Mouse (Mus musculus) limb, embryonic 15.5 days (tissue): ENCODE measurements at regions not wholly inside any gene's neighbourhood (a gene's known extent, or its start where the extent isn't known, plus 50 kb on each side); places are given as distances from the start of the nearest gene placed in this dataset.

ENCODE experiments used
- ATAC-seq: fragments of 200-750 bp; cut with Nextera tagmentation; 2 replicates; pipeline ENCODE4 v1.8.0; 2017; ENCODE audit warnings: low read depth, moderate TSS enrichment; ENCODE audit not compliant: insufficient number of reproducible peaks, low FRiP score, low TSS enrichment
- H3K27ac ChIP-seq: fragments of 300-500 bp; sonication (generic); 2 replicates; pipeline ENCODE4 v1.5.1; 2015; ENCODE audit warnings: moderate library complexity, mild to moderate bottlenecking, inconsistent platforms
- H3K27me3 ChIP-seq: fragments of 300-500 bp; sonication (generic); 2 replicates; pipeline ENCODE4 v1.6.1; 2015; ENCODE audit warnings: inconsistent platforms
- H3K36me3 ChIP-seq: fragments of 300-500 bp; sonication (generic); 2 replicates; pipeline ENCODE4 v1.6.1; 2015; ENCODE audit warnings: inconsistent platforms
- H3K4me1 ChIP-seq: fragments of 300-500 bp; sonication (generic); 2 replicates; pipeline ENCODE4 v1.6.1; 2015; ENCODE audit warnings: inconsistent platforms
- H3K4me2 ChIP-seq: fragments of 300-500 bp; sonication (generic); 2 replicates; pipeline ENCODE4 v1.6.1; 2015; ENCODE audit warnings: mild to moderate bottlenecking, inconsistent platforms
- H3K4me3 ChIP-seq: fragments of 300-500 bp; sonication (generic); 2 replicates; pipeline ENCODE4 v1.5.1; 2015; ENCODE audit warnings: mild to moderate bottlenecking, inconsistent platforms
- H3K9ac ChIP-seq: fragments of 300-500 bp; sonication (generic); 2 replicates; pipeline ENCODE4 v1.6.1; 2015; ENCODE audit warnings: inconsistent platforms
- H3K9me3 ChIP-seq: fragments of 300-500 bp; sonication (generic); 2 replicates; pipeline ENCODE4 v1.6.1; 2016; ENCODE audit warnings: inconsistent platforms
- WGBS: fragments of 180-500 bp; shearing (Covaris S2); methylation state at CpG from one replicate; pipeline ENCODE4 v1.1.7; 2015; 5-methylcytosine and 5-hydroxymethylcytosine counted together

DNA sequence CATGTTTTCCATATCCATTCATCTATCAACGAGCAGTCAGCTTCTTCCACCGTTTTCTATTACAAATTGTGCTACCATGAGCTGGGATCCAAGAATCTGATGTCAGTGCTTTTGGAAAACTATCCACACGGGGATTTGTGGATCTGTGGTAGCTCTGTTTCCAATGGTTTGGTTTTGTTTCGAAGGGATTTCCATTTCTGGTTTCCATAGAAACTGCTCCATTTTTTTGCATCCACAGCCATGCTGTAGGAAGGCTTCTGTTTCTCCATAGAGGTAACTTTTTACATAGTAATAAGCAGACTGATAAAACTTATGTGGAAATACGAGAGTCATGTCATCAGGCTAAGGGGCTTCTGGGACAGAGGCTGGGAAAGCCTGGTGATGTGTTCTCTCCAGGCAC, 76.1 kb upstream of the Cachd1 start:
- no peak overlapping the region for H3K27ac ChIP-seq
- H3K36me3 ChIP-seq, result no peaks in the 10 kb centered on the region
- 50% methylated on average over 5 of the region's 5 CpGs for WGBS
- no peaks in the 10 kb centered on the region for H3K27me3 ChIP-seq
- H3K9ac ChIP-seq, result no peak overlapping the region
- H3K4me1 ChIP-seq, result 0 out of 2 replicates have a peak, but pooled peaks cover 2% of the 10 kb centered on the region
- no peak overlapping the region for H3K4me3 ChIP-seq
- H3K4me2 ChIP-seq, result no peak overlapping the region
- H3K9me3 ChIP-seq, result no peaks in the 10 kb centered on the region
- ATAC-seq, result no peak

DNA sequence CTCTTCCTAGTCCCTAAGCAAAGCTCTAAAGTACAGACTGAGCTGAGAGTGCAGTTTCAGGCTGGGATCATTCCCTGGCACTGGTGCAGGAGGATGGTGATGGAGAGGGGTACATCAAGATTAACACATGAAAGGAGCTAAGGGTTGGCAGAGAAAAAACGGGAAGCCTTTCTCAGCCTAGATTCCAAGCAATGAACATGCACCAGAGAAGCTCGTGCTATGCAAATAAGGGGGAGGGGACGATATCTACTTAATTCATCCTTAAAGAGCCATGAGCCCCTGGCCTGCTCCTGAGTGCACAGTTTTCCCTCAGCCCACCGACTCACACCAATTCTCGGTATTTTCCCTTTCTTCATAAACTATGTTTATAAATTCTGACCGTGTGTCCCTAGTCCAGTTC, 70.5 kb upstream of the Cachd1 start:
- Histone ChIP-seq H3K4me2 (no peak overlapping the region), H3K4me1 (peaks cover 3% of the 10 kb centered on the region; the same call in 1 of the 2 replicates), H3K27me3 (no peaks in the 10 kb centered on the region), H3K9ac (no peak overlapping the region), H3K4me3 (no peak overlapping the region), H3K9me3 (no peaks in the 10 kb centered on the region), H3K36me3 (no peaks in the 10 kb centered on the region), H3K27ac (no peak overlapping the region)
- no peak for ATAC-seq
- 33% methylated on average over 6 of the region's 6 CpGs for WGBS

DNA sequence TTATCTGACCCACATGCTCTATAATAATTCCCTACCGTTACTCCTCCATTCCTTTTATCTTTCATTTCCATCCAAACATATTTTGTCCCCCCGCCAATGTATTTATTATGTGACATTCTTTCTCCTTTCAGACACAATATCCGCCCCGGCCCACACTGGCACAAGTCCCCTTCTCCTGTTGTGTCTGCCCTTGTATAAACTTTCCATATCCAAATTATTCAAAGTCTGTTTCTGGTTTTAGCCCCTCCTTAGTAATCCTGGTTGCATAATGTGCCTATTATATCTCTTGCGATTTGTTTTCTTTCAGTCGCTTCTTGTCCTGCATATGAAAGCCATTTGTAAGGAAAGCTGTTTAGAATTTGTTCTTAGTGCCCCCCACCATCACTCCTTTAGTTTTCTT, 69.3 kb upstream of the Cachd1 start:
- H3K9ac ChIP-seq, result no peak overlapping the region
- ATAC-seq, result no peak
- 0 out of 2 replicates have a peak overlapping the region, but pooled peaks have one; percentile 8 for H3K27ac ChIP-seq
- no peaks in the 10 kb centered on the region for H3K36me3 ChIP-seq
- H3K27me3 ChIP-seq, result no peaks in the 10 kb centered on the region
- peaks cover 3% of the 10 kb centered on the region; the same call in 1 of the 2 replicates for H3K4me1 ChIP-seq
- H3K4me3 ChIP-seq, result no peak overlapping the region
- H3K4me2 ChIP-seq, result no peak overlapping the region
- 45% methylated on average over 6 of the region's 6 CpGs for WGBS
- no peaks in the 10 kb centered on the region for H3K9me3 ChIP-seq

GRCm38 (mm10) chr4:100708247-100708646, 68.2 kb upstream of the Cachd1 start:
- no peak overlapping the region for H3K9ac ChIP-seq
- no peak overlapping the region for H3K4me2 ChIP-seq
- no peak for ATAC-seq
- H3K36me3 ChIP-seq, result no peaks in the 10 kb centered on the region
- H3K27me3 ChIP-seq, result no peaks in the 10 kb centered on the region
- 93% methylated on average over 5 of the region's 5 CpGs for WGBS
- no peak overlapping the region for H3K4me3 ChIP-seq
- no peaks in the 10 kb centered on the region for H3K9me3 ChIP-seq
- no peak overlapping the region for H3K27ac ChIP-seq
- peaks cover 3% of the 10 kb centered on the region; the same call in 1 of the 2 replicates for H3K4me1 ChIP-seq

DNA sequence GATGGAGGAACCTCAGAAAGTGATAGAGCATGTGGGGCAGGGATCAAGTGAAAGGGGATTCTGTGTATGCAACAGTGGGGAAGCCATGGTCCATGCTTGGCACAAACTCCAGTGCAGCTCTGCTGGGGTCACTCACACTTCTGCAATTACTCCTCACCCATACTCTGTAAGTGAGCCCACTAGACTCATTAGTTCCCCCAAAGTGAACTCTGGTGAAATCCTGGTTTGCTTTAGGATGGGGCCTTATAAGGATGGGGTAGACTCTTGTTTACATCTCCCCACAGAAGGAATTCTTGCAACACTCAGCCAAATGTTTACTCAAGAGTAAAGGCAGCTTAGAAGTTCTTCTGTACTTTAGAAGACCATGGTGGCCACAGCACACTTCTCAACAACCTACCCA, 62.2 kb upstream of the Cachd1 start:
- Histone ChIP-seq H3K9ac (no peak overlapping the region), H3K4me2 (no peak overlapping the region), H3K4me3 (no peak overlapping the region), H3K27ac (no peak overlapping the region), H3K9me3 (no peaks in the 10 kb centered on the region), H3K4me1 (no peaks in the 10 kb centered on the region), H3K27me3 (no peaks in the 10 kb centered on the region), H3K36me3 (no peaks in the 10 kb centered on the region)
- no peak for ATAC-seq

- Histone ChIP-seq H3K36me3 (no peaks in the 10 kb centered on the region), H3K9ac (no peak overlapping the region), H3K4me3 (no peak overlapping the region), H3K4me1 (no peaks in the 10 kb centered on the region), H3K27ac (no peak overlapping the region), H3K27me3 (no peaks in the 10 kb centered on the region), H3K4me2 (no peak overlapping the region), H3K9me3 (no peaks in the 10 kb centered on the region)
- 88% methylated on average over 9 of the region's 9 CpGs for WGBS
- ATAC-seq, result no peak
Measured at GRCm38 (mm10) chr4:100717601-100718000, 58.9 kb upstream of the Cachd1 start.

GRCm38 (mm10) chr4:100722532-100722931, 53.9 kb upstream of the Cachd1 start:
- 22% methylated on average over 9 of the region's 9 CpGs for WGBS
- peaks cover 3% of the 10 kb centered on the region; the same call in 1 of the 2 replicates for H3K27me3 ChIP-seq
- no peak overlapping the region for H3K9ac ChIP-seq
- H3K27ac ChIP-seq, result no peak overlapping the region
- H3K36me3 ChIP-seq, result no peaks in the 10 kb centered on the region
- ATAC-seq, result no peak
- H3K4me3 ChIP-seq, result no peak overlapping the region
- no peak overlapping the region for H3K4me2 ChIP-seq
- no peaks in the 10 kb centered on the region for H3K9me3 ChIP-seq
- H3K4me1 ChIP-seq, result no peaks in the 10 kb centered on the region

- Histone ChIP-seq H3K4me2 (no peak overlapping the region), H3K27me3 (peaks cover 3% of the 10 kb centered on the region; the same call in 1 of the 2 replicates), H3K27ac (no peak overlapping the region), H3K36me3 (no peaks in the 10 kb centered on the region), H3K9ac (no peak overlapping the region), H3K4me1 (no peaks in the 10 kb centered on the region), H3K4me3 (no peak overlapping the region), H3K9me3 (no peaks in the 10 kb centered on the region)
- 71% methylated on average over 5 of the region's 5 CpGs for WGBS
- ATAC-seq, result no peak
Measured at GRCm38 (mm10) chr4:100723053-100723452, 53.4 kb upstream of the Cachd1 start.

- 91% methylated on average over 7 of the region's 7 CpGs for WGBS
Measured at GRCm38 (mm10) chr4:100725811-100726210, 50.7 kb upstream of the Cachd1 start.

GRCm38 (mm10) chr4:100726496-100726895, 50.0 kb upstream of the Cachd1 start:
- Histone ChIP-seq H3K4me2 (no peak overlapping the region), H3K27ac (no peak overlapping the region), H3K4me1 (no peaks in the 10 kb centered on the region), H3K9ac (no peak overlapping the region), H3K27me3 (peaks cover 3% of the 10 kb centered on the region; the same call in 1 of the 2 replicates), H3K9me3 (no peaks in the 10 kb centered on the region), H3K36me3 (no peaks in the 10 kb centered on the region), H3K4me3 (no peak overlapping the region)
- ATAC-seq, result no peak
- WGBS, result 68% methylated on average over 6 of the region's 6 CpGs

More at GRCm38 (mm10) chr4:100725811-100726210, 50.7 kb upstream of the Cachd1 start:
- Histone ChIP-seq H3K36me3 (no peaks in the 10 kb centered on the region), H3K4me2 (no peak overlapping the region), H3K4me1 (no peaks in the 10 kb centered on the region), H3K27me3 (peaks cover 3% of the 10 kb centered on the region; the same call in 1 of the 2 replicates), H3K9ac (no peak overlapping the region), H3K9me3 (no peaks in the 10 kb centered on the region), H3K27ac (no peak overlapping the region), H3K4me3 (no peak overlapping the region)
- ATAC-seq, result no peak
